Mouse (Mus musculus) spleen, adult 12 weeks (tissue): Measurements from ENCODE around the gene Tgfbr2.

Source experiments
- DNase-seq: peaks from one replicate; pipeline ENCODE4 v3.0.0; 2022; ENCODE audit warnings: low spot score

Tgfbr2 gene

DNA sequence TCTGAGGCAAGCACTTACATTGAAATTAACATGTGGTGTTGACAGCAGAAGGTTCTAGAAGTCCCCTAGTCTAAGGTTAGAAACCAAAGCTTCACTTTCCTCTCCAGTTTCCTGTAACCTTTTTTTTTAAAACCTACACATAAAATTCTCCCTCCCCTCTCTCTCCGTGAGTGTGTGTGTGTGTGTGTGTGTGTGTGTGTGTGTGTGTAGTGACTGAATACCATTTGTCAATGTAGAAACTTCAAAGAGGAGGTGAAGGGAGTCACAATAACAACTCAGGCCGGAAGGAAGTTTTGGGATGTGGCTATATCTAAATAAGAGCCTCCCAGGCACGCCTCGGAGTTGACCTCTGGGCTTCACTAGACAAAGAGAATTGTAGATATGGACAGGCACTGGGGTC is 60.8 kb downstream of the Tgfbr2 start:
- peak; percentile 5 for DNase-seq

DNA sequence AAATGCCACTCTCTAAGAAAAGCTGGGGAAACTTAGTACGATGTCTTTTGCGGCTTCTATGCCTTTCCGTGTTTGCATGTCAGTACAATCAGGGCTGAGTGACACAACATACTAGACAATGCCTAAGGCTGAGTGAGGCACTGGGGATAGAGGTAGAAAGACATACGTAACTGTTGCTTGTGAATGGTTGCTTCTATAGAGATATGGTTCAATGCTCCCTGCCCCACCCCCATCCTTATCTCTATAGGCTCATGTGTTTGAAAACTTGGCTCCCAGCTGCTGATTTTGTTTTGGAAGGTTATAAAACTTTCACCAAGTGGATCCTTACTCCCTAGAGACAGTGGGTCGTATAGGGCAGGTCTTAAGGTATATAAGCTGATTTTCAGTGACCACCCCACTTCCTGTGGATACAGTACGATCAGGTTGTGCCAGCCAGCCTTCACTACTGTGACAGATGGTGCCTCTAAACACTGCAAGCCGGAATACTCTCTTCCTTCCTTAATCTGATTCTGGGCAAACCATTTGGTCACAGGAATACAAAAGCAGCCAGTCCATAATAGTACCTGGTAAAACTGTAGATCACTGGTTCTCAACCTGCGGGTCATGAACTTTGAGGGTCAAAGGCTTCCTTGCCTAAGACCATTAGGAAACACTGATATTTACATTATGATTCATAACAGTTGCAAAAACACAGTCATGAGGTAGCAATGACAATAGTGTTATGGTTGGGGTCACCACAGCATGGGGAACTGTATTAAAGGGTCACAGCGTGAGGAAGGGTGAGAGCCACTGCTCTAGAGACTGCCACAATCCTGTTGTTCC is 63.8 kb downstream of the Tgfbr2 start:
- no peak for DNase-seq

DNA sequence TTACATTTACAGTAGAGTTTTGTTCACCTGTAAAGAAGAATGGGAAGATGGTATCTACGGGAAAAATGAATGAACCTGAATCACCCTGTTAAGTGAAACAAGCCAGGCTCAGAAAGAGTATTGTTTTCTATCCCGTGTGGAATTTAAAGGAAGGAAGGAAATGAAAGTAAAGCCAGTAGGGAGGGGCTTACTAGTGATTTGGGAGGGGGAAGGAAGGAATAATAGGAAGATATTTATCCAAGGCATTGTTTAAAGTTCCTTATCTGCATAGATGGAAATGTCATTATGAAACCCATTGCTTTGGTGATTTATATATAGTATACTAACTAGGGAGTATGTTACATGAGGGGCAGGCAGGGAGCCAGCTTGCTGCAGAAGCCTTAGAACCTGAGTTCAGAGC is 66.4 kb downstream of the Tgfbr2 start:
- DNase-seq: no peak

- DNase-seq: no peak
These were observed 70.4 kb downstream of the Tgfbr2 start for GRCm38 (mm10) chr9:116104770-116105169.

GRCm38 (mm10) chr9:116101842-116102241 is 73.3 kb downstream of the Tgfbr2 start:
- no peak for DNase-seq

- no peak for DNase-seq
These were observed 75.1 kb downstream of the Tgfbr2 start for GRCm38 (mm10) chr9:116100015-116100414.

DNA sequence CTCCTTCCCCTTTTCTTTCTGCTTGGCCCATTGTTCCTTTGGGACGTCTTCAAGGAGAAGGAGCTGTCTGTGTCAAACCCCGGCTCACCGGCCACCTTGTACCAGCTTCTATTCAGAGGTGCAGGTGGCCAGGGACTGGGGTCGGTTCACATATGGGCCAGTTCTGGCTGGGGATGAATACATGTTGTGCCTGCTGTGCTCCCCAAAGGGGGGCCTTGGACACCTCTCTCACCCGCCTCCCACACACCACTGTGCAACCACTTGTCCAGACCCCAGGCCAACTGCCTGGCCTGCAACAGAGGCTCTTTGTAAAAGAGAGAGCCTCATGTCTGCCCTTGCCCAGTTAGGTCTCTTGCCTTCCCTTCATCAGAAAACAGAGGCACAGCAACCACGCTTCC is 75.6 kb downstream of the Tgfbr2 start:
- no peak for DNase-seq

DNA sequence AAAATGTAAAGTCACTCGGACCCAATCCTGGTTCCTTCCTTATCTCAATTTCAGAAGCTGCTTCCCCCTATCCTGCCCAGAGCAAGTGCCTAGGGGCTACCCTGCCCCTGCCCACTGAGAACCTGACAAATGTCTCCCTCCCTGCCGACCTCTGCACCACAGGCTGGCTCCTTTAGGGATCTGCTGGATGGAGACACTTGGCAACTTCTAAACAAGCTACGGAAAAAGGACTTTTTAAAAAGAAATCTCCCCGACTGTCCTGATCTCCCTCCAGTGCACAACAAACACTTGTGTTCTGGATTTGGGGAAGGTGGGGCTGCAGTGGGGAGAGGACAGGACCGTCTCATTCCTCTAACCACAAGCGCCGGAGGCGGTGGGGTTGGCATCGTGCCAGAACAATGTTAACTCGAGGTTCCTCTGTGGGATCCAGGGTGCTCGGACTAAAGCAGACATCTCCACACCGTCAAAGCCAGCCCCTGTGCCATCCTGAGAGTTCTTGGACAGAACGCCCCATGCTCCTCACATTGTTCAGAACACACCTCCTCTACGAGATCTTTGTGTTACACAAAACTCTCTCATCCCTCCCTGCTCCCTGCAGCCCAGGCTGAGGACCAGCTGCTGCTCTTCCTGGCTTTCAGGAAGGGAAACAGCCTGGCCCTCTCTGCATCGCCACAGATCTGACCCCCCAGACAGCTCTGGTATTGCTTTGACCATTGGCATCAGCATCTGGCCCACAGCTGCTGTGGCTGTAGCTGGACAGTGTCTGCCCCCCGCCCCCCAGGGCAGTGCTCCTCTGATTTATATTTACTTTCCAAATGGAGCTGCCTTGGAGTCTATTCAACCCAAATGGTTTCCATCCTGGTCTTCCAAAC is 76.2 kb downstream of the Tgfbr2 start:
- no peak for DNase-seq

- DNase-seq: no peak
These were observed 83.2 kb downstream of the Tgfbr2 start for GRCm38 (mm10) chr9:116091921-116092320.

DNA sequence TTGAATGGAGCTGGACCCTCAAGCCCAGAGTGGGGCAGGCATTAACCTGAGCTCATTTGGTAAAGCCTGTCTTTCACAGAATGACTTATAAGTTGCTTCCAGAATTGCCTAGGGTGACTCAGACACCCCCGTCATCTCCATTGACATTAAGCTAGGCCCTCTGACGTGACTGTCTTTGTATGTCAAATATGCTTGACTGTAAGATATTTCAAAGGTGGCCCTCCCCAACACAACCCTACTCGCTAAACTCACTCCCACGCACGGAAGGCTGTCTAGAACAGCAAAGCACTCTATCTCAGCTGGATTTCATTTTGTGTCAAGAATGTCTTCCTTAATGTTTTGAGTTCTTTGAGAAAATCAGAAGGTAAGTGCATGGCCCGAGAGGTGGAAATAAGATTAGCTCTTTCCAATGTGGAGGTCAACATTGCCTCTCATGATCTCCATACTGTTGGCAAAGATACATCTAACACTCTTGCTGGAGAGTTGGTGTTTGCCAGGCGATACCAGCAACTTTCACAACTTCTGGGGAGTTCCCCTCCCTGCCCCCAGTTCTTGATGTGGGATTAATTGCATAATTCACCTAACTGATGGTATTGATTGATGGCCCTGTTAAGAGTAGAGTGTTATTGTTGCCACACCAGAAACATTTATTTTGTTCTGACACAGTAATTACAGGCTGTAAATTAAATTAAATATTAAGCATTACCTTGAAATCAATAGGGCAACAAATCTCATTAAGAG is 83.9 kb downstream of the Tgfbr2 start:
- DNase-seq: no peak

GRCm38 (mm10) chr9:116090296-116090695 is 84.9 kb downstream of the Tgfbr2 start:
- no peak for DNase-seq

- no peak for DNase-seq
These were observed 86.2 kb downstream of the Tgfbr2 start for GRCm38 (mm10) chr9:116088912-116089311.

GRCm38 (mm10) chr9:116087880-116088279 is 87.3 kb downstream of the Tgfbr2 start:
- DNase-seq: no peak

GRCm38 (mm10) chr9:116087263-116087662 is 87.9 kb downstream of the Tgfbr2 start:
- DNase-seq: no peak

GRCm38 (mm10) chr9:116085999-116086398 is 89.2 kb downstream of the Tgfbr2 start:
- no peak for DNase-seq

DNA sequence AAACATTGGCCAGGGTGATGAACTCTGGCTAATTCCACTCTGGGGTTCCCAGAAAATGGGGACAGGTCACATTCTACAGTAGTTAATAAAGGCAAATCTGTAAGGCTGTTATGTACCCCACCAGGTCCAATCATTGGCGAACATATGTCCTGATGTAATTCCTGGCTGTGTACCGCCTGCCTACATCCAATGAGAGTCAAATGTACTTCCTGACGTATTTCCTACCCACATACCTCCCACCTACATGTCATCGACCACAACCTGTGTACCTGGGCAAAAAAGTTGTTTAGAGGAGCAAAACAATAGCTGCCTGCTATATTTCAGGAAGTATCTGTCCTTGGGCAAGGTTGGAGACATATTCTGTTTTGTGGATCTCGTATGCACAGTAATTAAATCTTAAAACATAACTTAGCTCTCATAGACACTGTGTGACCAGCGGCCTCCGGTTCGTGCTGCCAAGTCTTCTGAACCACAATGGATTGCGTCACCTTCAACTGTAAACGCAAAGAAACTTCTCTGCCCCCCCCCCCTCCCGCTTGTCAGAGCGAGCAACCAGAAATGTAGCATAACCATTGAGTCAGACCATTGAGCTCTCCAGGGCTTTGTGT is 90.7 kb downstream of the Tgfbr2 start:
- no peak for DNase-seq

- DNase-seq: no peak
These were observed 91.3 kb downstream of the Tgfbr2 start for GRCm38 (mm10) chr9:116083726-116084323.

DNA sequence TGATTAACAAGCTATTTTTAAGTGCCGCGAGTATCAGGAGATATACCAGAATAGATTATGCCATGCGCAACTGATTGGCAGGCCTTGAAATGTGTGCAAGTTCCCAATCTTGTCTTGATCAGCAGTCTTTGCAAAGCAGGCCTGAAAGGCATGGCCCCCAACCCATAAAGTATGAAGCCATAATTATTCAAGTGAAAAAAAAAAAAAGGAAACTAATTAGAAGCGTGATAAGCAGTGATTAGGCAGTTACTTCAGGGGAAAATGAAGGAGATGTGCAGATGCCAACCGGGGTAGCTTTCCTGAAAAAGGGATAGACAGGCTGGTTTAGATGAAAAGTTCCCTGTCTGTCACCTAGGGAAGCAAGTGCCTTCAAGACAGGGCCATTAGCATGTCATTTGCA is 91.9 kb downstream of the Tgfbr2 start:
- no peak for DNase-seq

- no peak for DNase-seq
These were observed 93.4 kb downstream of the Tgfbr2 start for GRCm38 (mm10) chr9:116081781-116082180.

GRCm38 (mm10) chr9:116077419-116077818 is 97.7 kb downstream of the Tgfbr2 start:
- DNase-seq: no peak

DNA sequence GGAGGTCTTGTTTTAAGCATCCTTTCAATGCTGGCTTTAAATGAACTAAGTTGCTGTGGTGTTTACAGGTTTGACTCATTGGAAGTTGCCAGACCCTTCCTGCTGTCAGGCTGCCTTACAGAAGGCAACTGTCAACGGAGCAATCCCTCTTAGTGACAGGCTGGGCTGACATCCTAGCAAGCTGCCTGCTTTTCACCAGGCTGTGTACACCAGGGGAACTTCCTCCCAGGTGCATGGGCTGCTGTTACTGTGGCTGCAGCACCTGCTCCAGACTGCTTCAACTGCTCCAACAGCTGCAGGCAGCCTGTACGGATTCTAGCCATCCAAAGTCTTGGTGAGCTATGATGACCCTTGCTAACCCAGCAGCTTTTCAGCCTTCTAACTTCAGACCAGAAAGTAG is 98.2 kb downstream of the Tgfbr2 start:
- DNase-seq: no peak

- no peak for DNase-seq
These were observed 99.0 kb downstream of the Tgfbr2 start for GRCm38 (mm10) chr9:116076163-116076562.
